Mouse (Mus musculus) heart, adult 8-10 months (tissue): ENCODE results near the gene Lgals9. TPM values are rescaled to one million over a fixed set of nuclear protein-coding genes. Genes with fewer than 3 reads are reported as not detected.

Source experiments
- DNase-seq: peaks from one replicate; pipeline ENCODE4 v3.0.0; 2022; ENCODE audit warnings: low spot score
- total RNA-seq, 4 experiments: library from RNA; stranded (reverse); gene quantifications; 2 replicates each; pipeline ENCODE4 v1.2.4; 2022

Lgals9 gene
- total RNA-seq, 4 experiments from 2014 or later: 15.9 to 19.3 (median 17.1) TPM

DNA sequence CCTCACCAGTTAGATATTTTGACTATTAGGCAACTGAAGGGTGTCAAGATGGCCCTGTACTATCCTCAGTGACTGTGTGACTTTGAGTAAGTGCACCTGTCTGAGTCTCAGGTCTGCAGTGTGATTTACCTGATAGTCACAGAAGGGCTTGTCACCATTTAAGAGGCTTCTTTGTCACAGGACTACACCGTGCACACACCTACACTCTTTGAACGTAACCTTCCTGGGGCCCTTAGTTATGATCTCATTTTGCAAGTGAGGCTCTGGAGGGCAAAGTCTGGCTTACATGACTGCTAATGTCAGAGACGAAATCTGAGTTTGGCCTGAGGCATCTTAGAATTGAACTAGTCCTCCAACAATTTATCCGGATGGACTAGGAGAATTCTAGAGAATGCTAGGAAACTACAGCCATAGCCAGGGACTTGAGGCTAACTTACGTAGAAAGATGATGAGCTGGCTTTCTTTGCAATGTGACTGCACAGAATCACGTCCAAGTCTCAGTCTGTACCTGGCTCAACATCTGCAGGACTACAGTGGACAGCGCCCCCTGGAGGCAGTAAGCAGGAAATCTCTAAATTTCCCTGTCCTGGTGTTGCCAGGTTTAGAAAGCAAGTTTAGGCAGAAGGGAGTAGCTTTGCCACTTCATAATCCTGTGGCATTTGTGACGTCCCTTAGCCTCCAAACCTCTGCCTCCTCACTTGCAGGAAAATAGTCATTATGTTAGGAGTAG, 61.9 kb downstream of the Lgals9 start:
- DNase-seq: peak; percentile 40

DNA sequence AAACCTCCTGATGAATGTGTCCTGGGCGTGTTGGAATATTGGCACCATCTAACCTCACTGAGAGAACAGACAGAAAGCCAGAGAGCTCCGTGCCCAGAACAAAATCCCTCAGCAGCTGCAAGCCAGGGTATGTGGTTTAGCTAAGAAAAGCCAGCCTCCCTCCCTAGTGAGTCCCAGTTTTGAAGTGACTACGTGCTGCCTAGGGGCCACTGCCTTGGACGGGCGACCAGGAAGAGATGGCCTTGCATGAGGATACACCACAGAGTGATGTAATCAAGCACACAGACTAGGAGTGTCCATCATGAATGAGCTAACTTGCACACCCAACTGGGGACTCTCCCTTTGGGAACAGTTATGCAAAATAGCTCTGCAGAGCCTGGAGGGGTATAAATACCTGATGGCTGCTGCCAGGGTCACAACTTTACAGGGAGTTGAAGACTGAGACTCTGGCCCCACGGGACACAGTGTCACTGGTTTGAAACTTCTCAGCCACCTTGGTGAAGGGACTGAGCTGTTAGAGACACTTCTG, 64.3 kb downstream of the Lgals9 start, which contains the start of gene Nos2:
Gene Nos2 (plus strand): TSS at position 377 of the 529 bp plus-strand sequence.
- DNase-seq: no peak

DNA sequence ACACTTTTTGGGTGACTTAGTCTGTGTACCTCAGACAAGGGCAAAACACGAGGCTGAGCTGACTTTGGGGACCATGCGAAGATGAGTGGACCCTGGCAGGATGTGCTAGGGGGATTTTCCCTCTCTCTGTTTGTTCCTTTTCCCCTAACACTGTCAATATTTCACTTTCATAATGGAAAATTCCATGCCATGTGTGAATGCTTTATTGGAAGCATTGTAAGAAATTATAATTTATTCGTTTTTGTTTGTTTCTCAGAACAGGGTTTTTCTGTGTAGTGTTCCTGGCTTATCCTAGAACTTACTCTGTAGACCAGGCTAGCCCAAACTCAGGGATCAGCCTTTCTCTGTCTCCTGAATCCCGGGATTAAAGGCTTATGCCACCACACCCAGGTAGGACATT, 65.0 kb downstream of the Lgals9 start:
- DNase-seq: no peak

DNA sequence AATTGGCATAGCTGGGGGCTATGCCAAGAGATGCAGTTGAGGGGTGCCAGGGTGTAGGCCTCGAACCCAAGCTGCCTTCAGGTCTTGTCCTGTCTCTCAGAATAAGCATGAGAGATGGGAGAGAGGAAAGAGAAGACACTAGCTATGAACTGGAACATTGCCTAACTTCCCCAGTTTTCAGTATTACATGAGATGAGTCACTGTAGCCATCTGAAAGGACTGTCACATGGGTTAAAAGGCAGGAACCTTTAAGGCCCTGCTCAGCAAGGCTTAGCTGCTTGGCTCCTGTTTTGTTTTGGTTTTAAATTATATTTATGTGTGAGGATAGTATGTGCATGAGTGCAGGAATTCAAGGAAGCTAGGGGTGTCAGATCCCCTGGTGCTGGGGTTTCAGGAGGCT, 68.3 kb downstream of the Lgals9 start:
- DNase-seq: no peak

DNA sequence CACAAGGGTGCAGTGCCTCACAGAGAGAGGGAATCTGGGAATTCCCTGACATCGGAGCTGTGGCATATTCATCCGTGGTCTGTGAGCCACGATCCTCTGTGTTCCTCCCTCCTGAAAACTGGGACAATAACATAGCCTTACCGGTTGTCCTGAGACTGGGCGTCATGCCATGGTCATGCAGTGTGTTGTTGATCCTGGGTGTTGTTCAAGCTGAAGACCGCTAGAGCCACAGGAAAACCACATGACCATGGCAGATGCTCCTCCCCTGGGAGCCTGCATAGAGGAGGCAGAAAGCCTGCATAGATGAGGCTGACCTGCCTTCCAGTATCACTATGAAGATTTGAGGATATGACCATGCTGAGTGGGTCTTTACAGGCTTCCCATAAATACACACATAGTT, 69.3 kb downstream of the Lgals9 start:
- DNase-seq: no peak

Other genes starting within 250 kb of the Lgals9 start
- gene Ccnq, start 233.2 kb downstream of the Lgals9 start, total RNA-seq: 10 to 100 TPM; 18.2 to 20.6 (median 18.8) TPM
- gene Lyrm9, start 158.4 kb downstream of the Lgals9 start, total RNA-seq: 10 to 100 TPM; 34.3 to 51.3 (median 39.8) TPM
- 1 to 10 TPM; 4.1 to 6.9 (median 4.3) TPM for gene Nos2, start 64.2 kb downstream of the Lgals9 start, total RNA-seq
- gene Ksr1, start 161.5 kb upstream of the Lgals9 start, total RNA-seq: 1 to 10 TPM; 5.9 to 8.2 (median 6.5) TPM